Mouse (Mus musculus): ENCODE measurements around the gene Sipa1l2.

DNA sequence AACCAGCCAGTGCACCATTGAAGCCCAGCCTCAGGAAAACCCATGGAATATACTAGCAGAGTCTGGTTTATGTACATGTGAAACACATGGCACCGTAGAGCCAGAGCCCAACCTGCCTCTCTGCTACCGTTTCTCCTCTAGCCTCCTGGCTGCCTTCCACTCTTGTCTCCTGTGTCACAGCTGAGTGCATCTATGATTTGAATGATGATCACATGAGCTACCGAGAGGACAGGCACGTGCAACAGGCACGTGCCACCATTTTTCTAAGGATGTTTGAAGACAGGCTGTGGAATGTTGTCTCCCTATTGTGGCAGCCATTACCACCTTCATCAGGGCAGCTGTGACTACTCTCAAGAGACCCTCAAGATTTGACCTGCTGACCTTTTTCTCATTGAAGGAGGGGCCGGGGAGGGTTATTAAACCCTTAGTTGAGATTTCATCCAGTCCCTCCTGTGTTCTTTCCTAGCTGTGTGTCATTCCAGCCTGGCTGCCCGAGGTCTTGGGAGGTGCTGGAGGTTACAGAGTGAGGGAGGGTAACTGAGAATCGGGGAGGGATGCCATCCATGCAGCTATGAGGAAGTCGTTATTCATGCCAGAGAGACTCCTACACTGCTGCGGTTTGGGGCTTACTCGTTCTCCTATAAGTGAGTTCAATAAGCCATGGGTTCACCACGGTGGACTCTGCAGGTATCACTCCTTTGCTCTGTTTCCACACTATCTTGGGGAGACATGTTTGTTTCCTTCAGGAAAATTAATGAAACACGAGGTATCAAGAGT, 181.0 kb downstream of the Sipa1l2 start:
- TF ChIP-seq POLR2A (IDR thresholded peaks at IDR 0.05; ENCODE audit: low read depth, low read length) (no peak), CTCF (IDR thresholded peaks at IDR 0.05; ENCODE audit: borderline replicate concordance, insufficient read depth, low read length) (no peak)

All from embryonic fibroblast, embryonic 13.5 days (primary cell).